Comparison of ENCODE assay signal across 9 mouse cellular contexts in genomic region chr8:9975276-9975675, GRCm38 (mm10). TPM values are rescaled to one million over a fixed set of nuclear protein-coding genes. Genes with fewer than 3 reads are reported as not detected.
DNase-seq lines count a peak whose midpoint lies in the region; ATAC-seq and TF ChIP-seq lines count a peak whose summit lies in the region.
"Had no signal": no experiment of that assay in that cellular context is flagged by ENCODE, and none has a peak within 500 bp of the region (broad histone marks: within the 10 kb centered on the region; RNA-seq: fewer than 3 reads in every experiment).

No protein-coding gene starts in this region.

- 42% methylated on average over 5 of the region's 5 CpGs for WGBS in kidney, embryonic 15.5 days
- WGBS in embryonic facial prominence, embryonic 11.5 days, result 51% methylated on average over 5 of the region's 5 CpGs
- 30% methylated on average over 5 of the region's 5 CpGs for WGBS in intestine, postnatal 0 days
- 47% methylated on average over 5 of the region's 5 CpGs for WGBS in neural tube, embryonic 15.5 days

- no peak for DNase-seq in kidney, postnatal 4 days
- DNase-seq in embryonic facial prominence, embryonic 11.5 days (ENCODE audit: low spot score), result no peak
- DNase-seq in left cerebral cortex, postnatal 10 days (ENCODE audit: extremely low spot score in 1 of 2, low spot score in 2 of 2), result no peak
- no peak for DNase-seq in left cerebral cortex, adult 11 months (ENCODE audit: low spot score)
- no peak for DNase-seq in spleen, postnatal 14 days (ENCODE audit: low spot score in 2 of 2)
- DNase-seq: kidney, postnatal 10 days had no signal

- peak overlapping the region; percentile 95 for H3K4me3 ChIP-seq in kidney, embryonic 15.5 days (replicated peaks)
- H3K4me3 ChIP-seq in embryonic facial prominence, embryonic 11.5 days (ENCODE audit: low read depth, low read length), result peak overlapping the region; percentile 70; the same call in 1 of the 2 replicates
- H3K4me3 ChIP-seq in intestine, postnatal 0 days (ENCODE audit: low read depth, low read length), result peak overlapping the region; percentile 79
- H3K4me3 ChIP-seq in neural tube, embryonic 15.5 days (replicated peaks), result peak overlapping the region; percentile 82

- peak overlapping the region; percentile 77 for H3K4me2 ChIP-seq in kidney, embryonic 15.5 days
- peak overlapping the region; percentile 59 for H3K4me2 ChIP-seq in embryonic facial prominence, embryonic 11.5 days (ENCODE audit: low read depth, low read length)
- H3K4me2 ChIP-seq in intestine, postnatal 0 days (replicated peaks; ENCODE audit: low read depth), result peak overlapping the region; percentile 86
- H3K4me2 ChIP-seq in neural tube, embryonic 15.5 days, result peak overlapping the region; percentile 78

- H3K9ac ChIP-seq in kidney, embryonic 15.5 days, result peak overlapping the region; percentile 62; the same call in 1 of the 2 replicates
- no peak overlapping the region for H3K9ac ChIP-seq in embryonic facial prominence, embryonic 11.5 days (replicated peaks; ENCODE audit: low read length)
- no peak overlapping the region for H3K9ac ChIP-seq in intestine, postnatal 0 days (ENCODE audit: low read depth, low read length)
- H3K9ac ChIP-seq in neural tube, embryonic 15.5 days (replicated peaks), result peak overlapping the region; percentile 69

- peaks cover 33% of the 10 kb centered on the region for H3K4me1 ChIP-seq in kidney, embryonic 15.5 days
- no peaks in the 10 kb centered on the region; the same call in 1 of the 2 replicates for H3K4me1 ChIP-seq in embryonic facial prominence, embryonic 11.5 days (ENCODE audit: control insufficient read depth, insufficient read depth, low read length)
- H3K4me1 ChIP-seq in intestine, postnatal 0 days (replicated peaks; ENCODE audit: control insufficient read depth, insufficient read depth, low read length), result 0 out of 2 replicates have a peak, but pooled peaks cover 7% of the 10 kb centered on the region
- H3K4me1 ChIP-seq in neural tube, embryonic 15.5 days, result peaks cover 41% of the 10 kb centered on the region

- ATAC-seq in kidney, embryonic 15.5 days (replicated peaks; ENCODE audit: low FRiP score), result no peak
- ATAC-seq in embryonic facial prominence, embryonic 11.5 days (replicated peaks; ENCODE audit: insufficient number of reproducible peaks, low FRiP score, low TSS enrichment, low read depth), result no peak
- ATAC-seq in intestine, postnatal 0 days, result no peak
- no peak for ATAC-seq in neural tube, embryonic 15.5 days (ENCODE audit: low FRiP score)

- no peak overlapping the region for H3K27ac ChIP-seq in kidney, embryonic 15.5 days
- H3K27ac ChIP-seq in embryonic facial prominence, embryonic 11.5 days (replicated peaks; ENCODE audit: low read depth, low read length), result no peak overlapping the region
- H3K27ac ChIP-seq in intestine, postnatal 0 days (ENCODE audit: low read depth, low read length), result no peak overlapping the region
- H3K27ac ChIP-seq in neural tube, embryonic 15.5 days (replicated peaks), result no peak overlapping the region

- no peaks in the 10 kb centered on the region for H3K27me3 ChIP-seq in kidney, embryonic 15.5 days
- H3K27me3 ChIP-seq in embryonic facial prominence, embryonic 11.5 days (ENCODE audit: control insufficient read depth, insufficient read depth, low read length), result no peaks in the 10 kb centered on the region
- no peaks in the 10 kb centered on the region for H3K27me3 ChIP-seq in intestine, postnatal 0 days (replicated peaks; ENCODE audit: control insufficient read depth, insufficient read depth, low read length)
- no peaks in the 10 kb centered on the region for H3K27me3 ChIP-seq in neural tube, embryonic 15.5 days (replicated peaks)

- intact Hi-C loops in left cerebral cortex, postnatal 10 days (cut with DNase I), result loop anchor here (5.0 kb wide), 1 partner anchor 427 kb away; no protein-coding TSS in a partner anchor

- peaks cover 28% of the 10 kb centered on the region for H3K36me3 ChIP-seq in kidney, embryonic 15.5 days
- H3K36me3 ChIP-seq in embryonic facial prominence, embryonic 11.5 days (replicated peaks; ENCODE audit: control insufficient read depth, insufficient read depth, low read depth, low read length), result no peaks in the 10 kb centered on the region
- peaks cover 12% of the 10 kb centered on the region; the same call in 1 of the 2 replicates for H3K36me3 ChIP-seq in intestine, postnatal 0 days (ENCODE audit: control insufficient read depth, insufficient read depth)
- peaks cover 30% of the 10 kb centered on the region for H3K36me3 ChIP-seq in neural tube, embryonic 15.5 days

- TF ChIP-seq CTCF in intestine, postnatal 0 days (IDR thresholded peaks at IDR 0.05; ENCODE audit: low read depth), result no peak

- H3K9me3 ChIP-seq in kidney, embryonic 15.5 days (replicated peaks), result no peaks in the 10 kb centered on the region
- no peaks in the 10 kb centered on the region for H3K9me3 ChIP-seq in embryonic facial prominence, embryonic 11.5 days (replicated peaks; ENCODE audit: control insufficient read depth, low read length)
- H3K9me3 ChIP-seq in intestine, postnatal 0 days (ENCODE audit: control insufficient read depth), result no peaks in the 10 kb centered on the region
- no peaks in the 10 kb centered on the region for H3K9me3 ChIP-seq in neural tube, embryonic 15.5 days (replicated peaks)

RNA-seq across cellular contexts. Expression of gene Lig4, which starts 2.2 kb away (rescaled TPM):
- polyA plus RNA-seq in kidney, embryonic 15.5 days (2015; fragmentation: Nextera tagmentation; extraction: Ambion mirVana), result 4.9 and 5.5 TPM in 2 replicates
- 9.2 and 9.9 TPM in 2 replicates for polyA plus RNA-seq in embryonic facial prominence, embryonic 11.5 days (2014; fragmentation: Nextera tagmentation; extraction: Ambion mirVana)
- 3.0 and 3.5 TPM in 2 replicates for polyA plus RNA-seq in intestine, postnatal 0 days (2015; fragmentation: Nextera tagmentation; extraction: Ambion mirVana)
- 9.4 and 10.8 TPM in 2 replicates for polyA plus RNA-seq in neural tube, embryonic 15.5 days (2015; fragmentation: Nextera tagmentation; extraction: Ambion mirVana)
- 10 to 100 TPM; 11.2 TPM for total RNA-seq in left cerebral cortex, postnatal 10 days (2021)

RNA-seq across cellular contexts. Expression of gene Abhd13, which starts 2.2 kb away (rescaled TPM):
- 17.4 and 17.9 TPM in 2 replicates for polyA plus RNA-seq in kidney, embryonic 15.5 days (2015; fragmentation: Nextera tagmentation; extraction: Ambion mirVana)
- polyA plus RNA-seq in embryonic facial prominence, embryonic 11.5 days (2014; fragmentation: Nextera tagmentation; extraction: Ambion mirVana), result 22.0 and 25.6 TPM in 2 replicates
- polyA plus RNA-seq in intestine, postnatal 0 days (2015; fragmentation: Nextera tagmentation; extraction: Ambion mirVana), result 14.6 and 14.8 TPM in 2 replicates
- 12.8 and 13.2 TPM in 2 replicates for polyA plus RNA-seq in neural tube, embryonic 15.5 days (2015; fragmentation: Nextera tagmentation; extraction: Ambion mirVana)
- total RNA-seq in left cerebral cortex, postnatal 10 days (2021), result 10 to 100 TPM; 30.7 to 32.2 TPM

RNA-seq across cellular contexts. Expression of gene Tnfsf13b, which starts 31.0 kb away (rescaled TPM):
- polyA plus RNA-seq in kidney, embryonic 15.5 days (2015; fragmentation: Nextera tagmentation; extraction: Ambion mirVana), result 6.1 and 6.9 TPM in 2 replicates
- polyA plus RNA-seq in embryonic facial prominence, embryonic 11.5 days (2014; fragmentation: Nextera tagmentation; extraction: Ambion mirVana), result 0.17 TPM in 1 of 2 replicates, not detected in the other
- polyA plus RNA-seq in intestine, postnatal 0 days (2015; fragmentation: Nextera tagmentation; extraction: Ambion mirVana), result 2.0 and 2.7 TPM in 2 replicates
- polyA plus RNA-seq in neural tube, embryonic 15.5 days (2015; fragmentation: Nextera tagmentation; extraction: Ambion mirVana), result 1.3 and 1.6 TPM in 2 replicates
- total RNA-seq in left cerebral cortex, postnatal 10 days (2021), result 1 to 10 TPM; 2.6 to 3.6 TPM

Comparison
In these comparisons a context has a peak if more than half of its experiments do, and no peak if none do; other contexts are left out.
1. H3K9ac ChIP-seq: peak in kidney, embryonic 15.5 days (single experiment) and neural tube, embryonic 15.5 days (single experiment); none in embryonic facial prominence, embryonic 11.5 days (single experiment) and intestine, postnatal 0 days (single experiment).
2. Peak in every context shown above with its lines, with median percentiles within 50 percentile points of each other: H3K4me2 ChIP-seq and H3K4me3 ChIP-seq.